In the genomic region with DNA sequence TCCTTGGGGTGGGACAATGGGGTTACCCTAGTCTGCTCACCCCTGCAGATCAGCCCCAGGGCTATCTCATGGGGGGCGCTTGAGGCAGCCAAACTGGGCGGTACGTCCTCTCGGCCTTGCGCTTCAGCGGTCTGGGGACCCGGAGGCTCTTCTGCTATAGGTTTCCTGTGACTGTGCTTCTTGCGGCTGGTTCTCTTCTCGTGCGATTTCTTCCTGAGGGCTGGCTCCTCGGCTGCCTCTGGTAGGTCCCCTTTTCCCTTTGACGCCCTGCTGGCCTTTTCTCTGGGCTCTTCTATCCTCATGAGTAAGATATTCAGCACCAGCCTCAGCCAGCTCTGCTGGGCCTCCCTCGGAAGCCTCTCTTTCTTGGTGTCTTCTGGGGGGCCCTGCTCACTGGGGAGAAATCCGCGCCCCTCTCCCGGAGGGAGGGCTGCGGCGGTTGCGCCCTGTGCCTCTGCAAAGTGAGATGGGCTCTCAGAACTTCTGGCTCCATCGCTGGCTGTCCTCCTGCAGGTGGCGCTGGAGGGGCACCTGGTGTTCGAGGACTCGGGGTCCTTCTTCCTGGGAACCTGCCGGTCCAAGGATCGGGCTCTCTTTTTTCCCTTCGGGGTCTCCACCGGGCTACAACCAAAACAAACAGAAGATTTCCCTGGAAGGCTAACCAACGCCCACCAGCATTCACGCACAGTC, we compare ENCODE assay signal across 8 mouse cellular contexts. TPM values are rescaled to one million over a fixed set of nuclear protein-coding genes. Genes with fewer than 3 reads are reported as not detected.
DNase-seq lines count a peak whose midpoint lies in the region; ATAC-seq and TF ChIP-seq lines count a peak whose summit lies in the region.

No protein-coding gene starts in this region.

- 6% methylated on average over 29 of the region's 29 CpGs for WGBS in embryonic facial prominence, embryonic 13.5 days
- WGBS in hindbrain, embryonic 12.5 days, result 6% methylated on average over 29 of the region's 29 CpGs
- WGBS in limb, embryonic 12.5 days, result 7% methylated on average over 29 of the region's 29 CpGs
- WGBS in midbrain, embryonic 14.5 days, result 12% methylated on average over 29 of the region's 29 CpGs
- WGBS in thymus, adult 2 months, result 4% methylated on average over 29 of the region's 29 CpGs

- DNase-seq in cerebellum, postnatal 36 days, result peak; percentile 16 to 24
- DNase-seq in cerebellum, adult 11-12 months, result no peak
- peak; percentile 72 for DNase-seq in midbrain, embryonic 14.5 days
- peak; percentile 70 for DNase-seq in thymus, adult 2 months

- peak overlapping the region; percentile 66 for H3K9ac ChIP-seq in embryonic facial prominence, embryonic 13.5 days
- H3K9ac ChIP-seq in hindbrain, embryonic 12.5 days, result peak overlapping the region; percentile 13; the same call in 1 of the 2 replicates
- H3K9ac ChIP-seq in limb, embryonic 12.5 days (replicated peaks), result peak overlapping the region; percentile 53
- no peak overlapping the region for H3K9ac ChIP-seq in midbrain, embryonic 14.5 days (replicated peaks; ENCODE audit: low read length)

- TF ChIP-seq POLR2A in thymus, adult 2 months (IDR thresholded peaks at IDR 0.05; ENCODE audit: control insufficient read depth, extremely low read depth, insufficient read depth, low read length, poor library complexity), result no peak

- peaks cover 45% of the 10 kb centered on the region for H3K4me1 ChIP-seq in E14TG2a.4 (replicated peaks; ENCODE audit: low read depth, low read length)
- peaks cover 17% of the 10 kb centered on the region for H3K4me1 ChIP-seq in embryonic facial prominence, embryonic 13.5 days
- peaks cover 15% of the 10 kb centered on the region for H3K4me1 ChIP-seq in hindbrain, embryonic 12.5 days
- peaks cover 14% of the 10 kb centered on the region for H3K4me1 ChIP-seq in limb, embryonic 12.5 days (replicated peaks)
- peaks cover 12% of the 10 kb centered on the region for H3K4me1 ChIP-seq in midbrain, embryonic 14.5 days (ENCODE audit: control insufficient read depth, insufficient read depth, low read length)
- peaks cover 23% of the 10 kb centered on the region for H3K4me1 ChIP-seq in thymus, adult 2 months (replicated peaks; ENCODE audit: control insufficient read depth, insufficient read depth, low read length)

- no peak overlapping the region for H3K27ac ChIP-seq in embryonic facial prominence, embryonic 13.5 days
- H3K27ac ChIP-seq in hindbrain, embryonic 12.5 days, result no peak overlapping the region
- H3K27ac ChIP-seq in limb, embryonic 12.5 days, result no peak overlapping the region
- no peak overlapping the region for H3K27ac ChIP-seq in midbrain, embryonic 14.5 days (replicated peaks; ENCODE audit: low read depth, low read length)
- no peak overlapping the region for H3K27ac ChIP-seq in thymus, adult 2 months (ENCODE audit: control insufficient read depth, insufficient read depth, low read length)

- TF ChIP-seq CTCF in E14TG2a.4 (conservative IDR thresholded peaks at IDR 0.05; ENCODE audit: low read length), result peak; percentile 63
- TF ChIP-seq CTCF in thymus, adult 2 months (IDR thresholded peaks at IDR 0.05; ENCODE audit: borderline replicate concordance, control insufficient read depth, extremely low read depth, insufficient read depth, low read length, poor library complexity), result peak; percentile 58; the same call in 1 of the 2 replicates

- no peak for ATAC-seq in embryonic facial prominence, embryonic 13.5 days (ENCODE audit: insufficient number of reproducible peaks, insufficient read depth, low FRiP score, low TSS enrichment, low read depth)
- ATAC-seq in hindbrain, embryonic 12.5 days (ENCODE audit: low FRiP score), result no peak
- no peak for ATAC-seq in limb, embryonic 12.5 days (ENCODE audit: insufficient number of reproducible peaks, insufficient read depth, low FRiP score, low TSS enrichment, low read depth)
- no peak for ATAC-seq in midbrain, embryonic 14.5 days (ENCODE audit: low FRiP score, low TSS enrichment)

- no peaks in the 10 kb centered on the region for H3K36me3 ChIP-seq in E14TG2a.4 (ENCODE audit: insufficient read depth, low read length)
- no peaks in the 10 kb centered on the region for H3K36me3 ChIP-seq in embryonic facial prominence, embryonic 13.5 days
- no peaks in the 10 kb centered on the region for H3K36me3 ChIP-seq in hindbrain, embryonic 12.5 days
- H3K36me3 ChIP-seq in limb, embryonic 12.5 days, result no peaks in the 10 kb centered on the region
- H3K36me3 ChIP-seq in midbrain, embryonic 14.5 days (ENCODE audit: control insufficient read depth, insufficient read depth, low read length), result no peaks in the 10 kb centered on the region
- H3K36me3 ChIP-seq in thymus, adult 2 months (ENCODE audit: control insufficient read depth, insufficient read depth, low read length), result no peaks in the 10 kb centered on the region

- H3K9me3 ChIP-seq in E14TG2a.4 (ENCODE audit: low read length), result no peaks in the 10 kb centered on the region
- no peaks in the 10 kb centered on the region for H3K9me3 ChIP-seq in embryonic facial prominence, embryonic 13.5 days
- no peaks in the 10 kb centered on the region for H3K9me3 ChIP-seq in hindbrain, embryonic 12.5 days (replicated peaks)
- H3K9me3 ChIP-seq in limb, embryonic 12.5 days, result no peaks in the 10 kb centered on the region
- H3K9me3 ChIP-seq in midbrain, embryonic 14.5 days (ENCODE audit: control insufficient read depth, low read length), result no peaks in the 10 kb centered on the region

- peak overlapping the region; percentile 62 for H3K4me2 ChIP-seq in embryonic facial prominence, embryonic 13.5 days
- peak overlapping the region; percentile 46 for H3K4me2 ChIP-seq in hindbrain, embryonic 12.5 days (replicated peaks)
- peak overlapping the region; percentile 62 for H3K4me2 ChIP-seq in limb, embryonic 12.5 days
- peak overlapping the region; percentile 33 for H3K4me2 ChIP-seq in midbrain, embryonic 14.5 days (ENCODE audit: low read length)

- peak overlapping the region; percentile 62 for H3K4me3 ChIP-seq in E14TG2a.4 (replicated peaks; ENCODE audit: low read length)
- H3K4me3 ChIP-seq in embryonic facial prominence, embryonic 13.5 days, result peak overlapping the region; percentile 34
- peak overlapping the region; percentile 15 for H3K4me3 ChIP-seq in hindbrain, embryonic 12.5 days
- H3K4me3 ChIP-seq in limb, embryonic 12.5 days (replicated peaks), result peak overlapping the region; percentile 33
- H3K4me3 ChIP-seq in midbrain, embryonic 14.5 days (replicated peaks; ENCODE audit: low read depth, low read length), result no peak overlapping the region; the same call in 1 of the 2 replicates
- peak overlapping the region; percentile 35 for H3K4me3 ChIP-seq in thymus, adult 2 months (ENCODE audit: control insufficient read depth, insufficient read depth, low read length)

- H3K27me3 ChIP-seq in E14TG2a.4 (ENCODE audit: insufficient read depth, low read length), result peaks cover 19% of the 10 kb centered on the region
- peaks cover 25% of the 10 kb centered on the region for H3K27me3 ChIP-seq in embryonic facial prominence, embryonic 13.5 days
- H3K27me3 ChIP-seq in hindbrain, embryonic 12.5 days, result peaks cover 25% of the 10 kb centered on the region
- peaks cover 33% of the 10 kb centered on the region for H3K27me3 ChIP-seq in limb, embryonic 12.5 days
- peaks cover 8% of the 10 kb centered on the region; the same call in 1 of the 2 replicates for H3K27me3 ChIP-seq in midbrain, embryonic 14.5 days (ENCODE audit: control insufficient read depth, insufficient read depth, low read length)
- H3K27me3 ChIP-seq in thymus, adult 2 months (ENCODE audit: control insufficient read depth, insufficient read depth, low read length), result no peaks in the 10 kb centered on the region

RNA-seq across cellular contexts. Expression of a gene that starts 5.7 kb away (rescaled TPM):
- 0.29 and 0.41 TPM in 2 replicates for polyA plus RNA-seq in embryonic facial prominence, embryonic 13.5 days (2015; fragmentation: Nextera tagmentation; extraction: Ambion mirVana)
- 0.10 and 0.13 TPM in 2 replicates for polyA plus RNA-seq in hindbrain, embryonic 12.5 days (2016; fragmentation: Nextera tagmentation; extraction: Ambion mirVana)
- 0.16 and 0.23 TPM in 2 replicates for polyA plus RNA-seq in limb, embryonic 12.5 days (2016; fragmentation: Nextera tagmentation; extraction: Ambion mirVana)
- polyA plus RNA-seq in midbrain, embryonic 14.5 days (2014; fragmentation: Nextera tagmentation; extraction: Ambion mirVana), result 1.0 and 1.2 TPM in 2 replicates
- polyA plus RNA-seq in thymus, adult 2 months (2012; rRNA removed), result 5.3 and 6.8 TPM in 2 replicates

RNA-seq across cellular contexts. Expression of a gene that starts 34.2 kb away (rescaled TPM):
- not detected in 2 replicates for polyA plus RNA-seq in embryonic facial prominence, embryonic 13.5 days (2015; fragmentation: Nextera tagmentation; extraction: Ambion mirVana)
- polyA plus RNA-seq in hindbrain, embryonic 12.5 days (2016; fragmentation: Nextera tagmentation; extraction: Ambion mirVana), result not detected in 2 replicates
- polyA plus RNA-seq in limb, embryonic 12.5 days (2016; fragmentation: Nextera tagmentation; extraction: Ambion mirVana), result 0.28 TPM in 1 of 2 replicates, not detected in the other
- polyA plus RNA-seq in midbrain, embryonic 14.5 days (2014; fragmentation: Nextera tagmentation; extraction: Ambion mirVana), result not detected in 2 replicates
- 0.29 and 0.65 TPM in 2 replicates for polyA plus RNA-seq in thymus, adult 2 months (2012; rRNA removed)

RNA-seq across cellular contexts. Expression of a gene that starts 42.4 kb away (rescaled TPM):
- polyA plus RNA-seq in embryonic facial prominence, embryonic 13.5 days (2015; fragmentation: Nextera tagmentation; extraction: Ambion mirVana), result 99.9 and 103 TPM in 2 replicates
- 120 and 122 TPM in 2 replicates for polyA plus RNA-seq in hindbrain, embryonic 12.5 days (2016; fragmentation: Nextera tagmentation; extraction: Ambion mirVana)
- 123 and 125 TPM in 2 replicates for polyA plus RNA-seq in limb, embryonic 12.5 days (2016; fragmentation: Nextera tagmentation; extraction: Ambion mirVana)
- 61.1 and 93.6 TPM in 2 replicates for polyA plus RNA-seq in midbrain, embryonic 14.5 days (2014; fragmentation: Nextera tagmentation; extraction: Ambion mirVana)
- polyA plus RNA-seq in thymus, adult 2 months (2012; rRNA removed), result 60.8 and 80.1 TPM in 2 replicates

RNA-seq across cellular contexts. Expression of a gene that starts 51.2 kb away (rescaled TPM):
- polyA plus RNA-seq in embryonic facial prominence, embryonic 13.5 days (2015; fragmentation: Nextera tagmentation; extraction: Ambion mirVana), result 0.26 and 0.98 TPM in 2 replicates
- polyA plus RNA-seq in hindbrain, embryonic 12.5 days (2016; fragmentation: Nextera tagmentation; extraction: Ambion mirVana), result not detected in 2 replicates
- polyA plus RNA-seq in limb, embryonic 12.5 days (2016; fragmentation: Nextera tagmentation; extraction: Ambion mirVana), result not detected in 2 replicates
- 0.04 TPM in 1 of 2 replicates, not detected in the other for polyA plus RNA-seq in midbrain, embryonic 14.5 days (2014; fragmentation: Nextera tagmentation; extraction: Ambion mirVana)
- 0.17 and 0.26 TPM in 2 replicates for polyA plus RNA-seq in thymus, adult 2 months (2012; rRNA removed)
